Mouse (Mus musculus) liver, adult 2 months (tissue): ENCODE measurements around the gene Gm49711.

Experiments
- CTCF ChIP-seq: fragments of 200-500 bp; IDR thresholded peaks from 2 replicates; pipeline ENCODE4 v1.5.1; 2011; ENCODE audit warnings: low read depth, low read length, control low read depth
- POLR2A ChIP-seq: fragments of 200-500 bp; IDR thresholded peaks from 2 replicates; pipeline ENCODE4 v1.6.1; 2011; ENCODE audit warnings: low read length, control low read depth; ENCODE audit not compliant: insufficient read depth; ENCODE audit errors: extremely low read depth

DNA sequence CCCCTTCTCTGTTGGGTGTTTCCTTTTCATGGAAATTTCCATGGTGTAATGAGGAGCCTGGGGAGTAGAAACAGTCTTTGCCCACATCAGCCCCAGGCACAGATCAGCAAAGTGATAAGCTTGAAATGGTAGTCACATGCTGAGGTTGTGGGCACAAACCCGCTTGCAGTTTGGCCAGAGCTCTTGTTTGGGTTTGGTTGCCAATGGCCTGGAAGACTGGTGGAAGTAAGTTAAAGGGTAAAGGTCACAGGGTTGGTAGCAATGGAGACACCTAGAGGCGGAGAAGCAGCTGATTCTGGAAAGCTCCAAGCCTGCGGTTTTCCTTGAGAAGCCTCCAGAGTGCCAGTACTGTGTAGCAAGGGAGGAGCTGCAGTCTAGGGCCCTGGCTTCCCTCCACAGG lies 47.5 kb downstream of the Gm49711 start:
- TF ChIP-seq CTCF, result no peak
- no peak for TF ChIP-seq POLR2A
